Comparison of ENCODE assay signal across 8 mouse cellular contexts in the genomic region with DNA sequence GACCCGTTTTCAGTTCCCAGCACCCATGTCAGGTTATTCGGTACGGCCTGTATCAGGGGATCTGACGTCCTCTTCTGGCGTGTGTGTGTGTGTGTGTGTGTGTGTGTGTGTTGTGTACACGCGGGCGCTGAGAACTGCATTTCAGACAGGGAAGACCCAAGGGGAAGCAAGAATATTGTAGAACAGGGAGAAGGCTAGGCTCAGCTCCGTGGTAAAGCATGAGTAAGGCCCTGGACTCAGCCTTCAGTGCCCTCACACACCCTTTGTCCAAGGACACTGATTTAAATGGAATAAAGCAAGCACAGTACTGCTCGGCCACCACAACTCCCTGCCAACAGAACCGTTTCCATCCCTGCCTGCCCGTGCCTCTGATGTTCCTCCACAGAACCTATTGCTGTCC. TPM values are rescaled to one million over a fixed set of nuclear protein-coding genes. Genes with fewer than 3 reads are reported as not detected.
DNase-seq lines count a peak whose midpoint lies in the region; ATAC-seq and TF ChIP-seq lines count a peak whose summit lies in the region.

No protein-coding gene starts in this region.

- no peak for TF ChIP-seq CTCF in gastrocnemius, adult 2 months (IDR thresholded peaks at IDR 0.05)
- TF ChIP-seq CTCF in G1E (IDR thresholded peaks at IDR 0.05; ENCODE audit: low read depth, low read length): no peak
- TF ChIP-seq CTCF in embryonic fibroblast, embryonic 13.5 days (IDR thresholded peaks at IDR 0.05; ENCODE audit: borderline replicate concordance, insufficient read depth, low read length): no peak

- H3K4me1 ChIP-seq in G1E (ENCODE audit: insufficient read depth, low read depth, low read length): peaks cover 58% of the 10 kb centered on the region
- H3K4me1 ChIP-seq in embryonic fibroblast, embryonic 13.5 days (ENCODE audit: control insufficient read depth, insufficient read depth, low read length): peaks cover 3% of the 10 kb centered on the region; the same call in 1 of the 2 replicates
- peaks cover 23% of the 10 kb centered on the region for H3K4me1 ChIP-seq in intestine, embryonic 15.5 days (replicated peaks)

- H3K36me3 ChIP-seq in G1E (replicated peaks): peaks cover 50% of the 10 kb centered on the region
- H3K36me3 ChIP-seq in intestine, embryonic 15.5 days: 0 out of 2 replicates have a peak, but pooled peaks cover 2% of the 10 kb centered on the region

- intact Hi-C loops in gastrocnemius, adult 2 months (cut with DNase I): loop anchor here (5.0 kb wide), 1 partner anchor 142 kb away; no protein-coding TSS in a partner anchor
- intact Hi-C loops in gastrocnemius, postnatal 36 days (cut with DNase I): no loop called here

- peak overlapping the region; percentile 97 for H3K27ac ChIP-seq in gastrocnemius, adult 2 months
- peak overlapping the region; percentile 82 for H3K27ac ChIP-seq in embryonic fibroblast, embryonic 13.5 days (ENCODE audit: insufficient read depth, low read length)
- H3K27ac ChIP-seq in intestine, embryonic 15.5 days: peak overlapping the region; percentile 77; the same call in 1 of the 2 replicates

- H3K9ac ChIP-seq in intestine, embryonic 15.5 days: peak overlapping the region; percentile 58

- 4% methylated on average over 12 of the region's 12 CpGs for WGBS in intestine, embryonic 15.5 days

- peak overlapping the region; percentile 89 for H3K4me3 ChIP-seq in gastrocnemius, adult 2 months
- peak overlapping the region; percentile 93 for H3K4me3 ChIP-seq in G1E (ENCODE audit: low read depth, low read length)
- peak overlapping the region; percentile 87 for H3K4me3 ChIP-seq in embryonic fibroblast, embryonic 13.5 days (ENCODE audit: insufficient read depth, low read length)
- H3K4me3 ChIP-seq in intestine, embryonic 15.5 days (replicated peaks): peak overlapping the region; percentile 86

- no peak for ATAC-seq in G1E (ENCODE audit: extremely low read depth, insufficient number of reproducible peaks, low FRiP score, poor library complexity, severe bottlenecking)
- 0 out of 2 replicates have a peak, but pooled peaks have one; percentile 8 for ATAC-seq in intestine, embryonic 15.5 days
- peak; percentile 3; the same call in 1 of the 2 replicates for ATAC-seq in megakaryocyte progenitor cell, adult 5-6 weeks (replicated peaks; ENCODE audit: poor library complexity)

- no peaks in the 10 kb centered on the region for H3K27me3 ChIP-seq in G1E (ENCODE audit: insufficient read depth, low read length)
- no peaks in the 10 kb centered on the region for H3K27me3 ChIP-seq in intestine, embryonic 15.5 days (replicated peaks)

- peak; percentile 27 for DNase-seq in gastrocnemius, adult 2 months
- no peak for DNase-seq in gastrocnemius, postnatal 36 days
- no peak for DNase-seq in G1E (ENCODE audit: low spot score)
- DNase-seq in spleen, postnatal 14 days (ENCODE audit: low spot score in 2 of 2): no peak
- no peak for DNase-seq in frontal cortex, adult 2 months (ENCODE audit: extremely low spot score in 1 of 2, low spot score in 1 of 2)

- H3K4me2 ChIP-seq in intestine, embryonic 15.5 days (replicated peaks): peak overlapping the region; percentile 68

- peak; percentile 12; the same call in 1 of the 2 replicates for TF ChIP-seq POLR2A in embryonic fibroblast, embryonic 13.5 days (IDR thresholded peaks at IDR 0.05; ENCODE audit: low read depth, low read length)

- no peaks in the 10 kb centered on the region for H3K9me3 ChIP-seq in G1E (replicated peaks)
- H3K9me3 ChIP-seq in intestine, embryonic 15.5 days: no peaks in the 10 kb centered on the region

RNA-seq across cellular contexts. Expression of a gene that starts 1.0 kb away (rescaled TPM):
- 10 to 100 TPM; 39.8 to 43.0 TPM for total RNA-seq in gastrocnemius, adult 2 months (2021)
- 10 to 100 TPM; 38.0 to 39.8 TPM for total RNA-seq in gastrocnemius, postnatal 36 days (2021)
- total RNA-seq in G1E (2014; fragmentation: Nextera tagmentation) (106 and 115 TPM in 2 replicates), G1E (2017) (74.5 and 79.1 TPM in 2 replicates)
- polyA plus RNA-seq in G1E (2012): 65.8 and 74.8 TPM in 2 replicates
- 104 and 112 TPM in 2 replicates for polyA plus RNA-seq in embryonic fibroblast, embryonic 13.5 days (2011; ENCODE audit: insufficient read length, low read depth, missing spikeins)
- polyA plus RNA-seq in intestine, embryonic 15.5 days (2015; fragmentation: Nextera tagmentation; extraction: Ambion mirVana): 94.2 and 97.2 TPM in 2 replicates
- total RNA-seq in megakaryocyte progenitor cell, adult 5-6 weeks (2015): 25.2 and 28.0 TPM in 2 replicates
- 55.3 and 60.7 TPM in 2 replicates for total RNA-seq in megakaryocyte progenitor cell, adult 5-6 weeks (2017)
- 72.0 and 72.5 TPM in 2 replicates for polyA plus RNA-seq in frontal cortex, adult 2 months (2012; rRNA removed)

RNA-seq across cellular contexts. Expression of a gene that starts 1.0 kb away (rescaled TPM):
- total RNA-seq in gastrocnemius, adult 2 months (2021): 1 to 10 TPM; 4.7 to 4.9 TPM
- total RNA-seq in gastrocnemius, postnatal 36 days (2021): 1 to 10 TPM; 3.3 to 5.1 TPM
- total RNA-seq in G1E (2014; fragmentation: Nextera tagmentation) (124 and 145 TPM in 2 replicates), G1E (2017) (47.9 and 57.6 TPM in 2 replicates)
- polyA plus RNA-seq in G1E (2012): 3.4 and 4.5 TPM in 2 replicates
- 59.9 and 65.4 TPM in 2 replicates for polyA plus RNA-seq in embryonic fibroblast, embryonic 13.5 days (2011; ENCODE audit: insufficient read length, low read depth, missing spikeins)
- 12.5 and 14.5 TPM in 2 replicates for polyA plus RNA-seq in intestine, embryonic 15.5 days (2015; fragmentation: Nextera tagmentation; extraction: Ambion mirVana)
- total RNA-seq in megakaryocyte progenitor cell, adult 5-6 weeks (2015): 25.1 and 42.6 TPM in 2 replicates
- total RNA-seq in megakaryocyte progenitor cell, adult 5-6 weeks (2017): 13.2 and 23.5 TPM in 2 replicates
- polyA plus RNA-seq in frontal cortex, adult 2 months (2012; rRNA removed): 28.0 and 31.5 TPM in 2 replicates

RNA-seq across cellular contexts. Expression of a gene that starts 53.7 kb away (rescaled TPM):
- total RNA-seq in gastrocnemius, adult 2 months (2021): 100 to 1,000 TPM in 1 of 2 experiments, 10 to 100 TPM in 1; 52.1 to 132 TPM
- total RNA-seq in gastrocnemius, postnatal 36 days (2021): 10 to 100 TPM; 68.2 to 86.2 TPM
- total RNA-seq in G1E (2014; fragmentation: Nextera tagmentation) (25.0 and 31.2 TPM in 2 replicates), G1E (2017) (6.5 and 7.2 TPM in 2 replicates)
- 6.7 and 9.4 TPM in 2 replicates for polyA plus RNA-seq in G1E (2012)
- polyA plus RNA-seq in embryonic fibroblast, embryonic 13.5 days (2011; ENCODE audit: insufficient read length, low read depth, missing spikeins): 0.53 and 1.1 TPM in 2 replicates
- polyA plus RNA-seq in intestine, embryonic 15.5 days (2015; fragmentation: Nextera tagmentation; extraction: Ambion mirVana): 2.7 and 2.9 TPM in 2 replicates
- not detected in 2 replicates for total RNA-seq in megakaryocyte progenitor cell, adult 5-6 weeks (2015)
- total RNA-seq in megakaryocyte progenitor cell, adult 5-6 weeks (2017): not detected in 2 replicates
- 82.9 and 90.1 TPM in 2 replicates for polyA plus RNA-seq in frontal cortex, adult 2 months (2012; rRNA removed)

Comparison
In these comparisons a context has a peak if more than half of its experiments do, and no peak if none do; other contexts are left out.
1. RNA of a gene that starts 53.7 kb away (total RNA-seq): 52.1 to 132 TPM in gastrocnemius, adult 2 months, 68.2 to 86.2 TPM in gastrocnemius, postnatal 36 days and 6.5 to 31.2 TPM in G1E; not detected in megakaryocyte progenitor cell, adult 5-6 weeks; every median in the first group is over 4 times any median in the second.
2. Peak in every context shown above with its lines, with median percentiles within 50 percentile points of each other: H3K27ac ChIP-seq and H3K4me3 ChIP-seq.